Mouse (Mus musculus): Measurements from ENCODE around the gene Fam83e.

The Fam83e gene

DNA sequence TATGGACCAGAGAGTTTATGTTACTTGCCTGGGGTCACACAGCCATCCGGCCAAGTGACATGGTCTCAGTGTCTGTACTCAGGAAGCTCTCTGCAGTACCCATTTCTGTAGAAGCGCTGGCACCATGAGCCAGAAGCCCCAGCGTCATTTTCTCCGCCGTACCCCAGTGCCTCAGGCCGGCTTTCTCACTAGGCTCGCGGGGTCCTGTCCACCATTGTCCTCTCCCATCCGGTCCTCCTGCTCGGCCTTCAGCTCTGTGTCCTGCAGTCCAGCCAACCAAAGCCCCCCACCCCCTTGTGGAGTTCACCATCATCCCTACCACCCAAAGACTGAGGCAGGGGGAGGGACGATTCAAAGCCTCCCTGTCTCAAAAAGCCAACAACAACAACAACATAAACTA is 19.4 kb upstream of the Fam83e start:
- DNase-seq (ENCODE audit: low read depth, low spot score) = no peak

GRCm38 (mm10) chr7:45702316-45702715 is 18.7 kb upstream of the Fam83e start:
- DNase-seq (ENCODE audit: low read depth, low spot score) = no peak

DNA sequence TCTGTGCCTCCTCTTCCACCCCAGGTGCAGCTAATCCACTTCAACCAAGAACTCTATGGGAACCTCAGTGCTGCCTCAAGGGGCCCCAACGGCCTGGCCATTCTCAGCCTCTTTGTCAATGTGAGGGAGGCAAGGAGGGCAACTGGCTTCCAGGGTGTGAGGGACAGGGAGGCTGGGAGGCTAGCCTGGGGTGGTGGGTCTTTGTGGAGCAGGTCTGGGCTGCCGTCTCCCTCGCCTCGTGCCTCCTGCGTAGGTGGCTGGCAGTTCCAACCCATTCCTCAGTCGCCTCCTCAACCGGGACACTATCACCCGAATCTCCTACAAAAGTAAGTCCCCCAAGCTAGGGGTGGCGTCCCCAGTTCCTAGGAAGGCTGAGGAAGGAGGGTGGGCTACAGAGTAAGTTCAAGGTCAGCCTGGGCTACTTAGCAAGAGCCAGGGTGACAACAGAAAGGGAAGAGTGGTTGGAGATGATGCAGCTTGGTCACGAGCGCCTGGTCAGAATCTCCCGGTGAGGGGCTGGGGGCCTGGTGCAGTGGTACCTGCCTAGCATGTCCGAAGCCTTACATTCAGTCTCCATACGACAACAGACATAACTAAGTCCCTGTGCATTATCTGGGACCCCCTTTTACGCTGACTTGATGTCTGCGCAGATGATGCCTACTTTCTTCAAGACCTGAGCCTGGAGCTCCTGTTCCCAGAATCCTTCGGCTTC is 18.0 kb upstream of the Fam83e start:
- no peak for DNase-seq (ENCODE audit: low read depth, low spot score)

- no peak for DNase-seq (ENCODE audit: low read depth, low spot score)
These were observed 17.4 kb upstream of the Fam83e start for GRCm38 (mm10) chr7:45703521-45704033.

DNA sequence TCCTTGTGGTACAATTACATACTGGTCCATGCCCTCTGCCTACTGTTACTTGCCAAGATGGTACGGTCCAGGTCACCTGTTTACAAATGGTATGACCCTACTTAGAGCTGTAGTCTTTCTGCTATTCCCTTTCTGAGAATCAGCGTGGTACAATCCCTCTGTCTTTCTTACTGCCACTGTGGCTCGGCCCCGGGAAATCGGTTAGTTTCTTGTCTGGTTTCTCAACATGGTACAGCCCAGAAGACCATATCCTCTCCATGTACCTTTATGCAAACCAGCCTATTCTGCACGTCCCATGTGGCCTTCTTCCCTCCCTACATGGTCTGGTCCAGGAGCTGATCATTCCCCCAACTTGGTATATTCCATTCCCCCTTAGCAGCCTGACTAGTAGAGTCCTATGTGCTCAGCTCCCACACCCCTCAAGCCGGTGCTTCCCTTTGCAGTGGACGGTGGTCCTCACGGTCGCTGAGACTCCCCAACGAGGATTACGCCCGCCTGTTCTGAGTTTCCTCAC is 16.9 kb upstream of the Fam83e start:
- peak; percentile 91 for DNase-seq (ENCODE audit: low read depth, low spot score)

GRCm38 (mm10) chr7:45704730-45705442 is 16.1 kb upstream of the Fam83e start, which contains the start of gene Dbp:
Dbp (plus strand) TSS chr7:45705088.
- peak; percentile 98 for DNase-seq (ENCODE audit: low read depth, low spot score)

DNA sequence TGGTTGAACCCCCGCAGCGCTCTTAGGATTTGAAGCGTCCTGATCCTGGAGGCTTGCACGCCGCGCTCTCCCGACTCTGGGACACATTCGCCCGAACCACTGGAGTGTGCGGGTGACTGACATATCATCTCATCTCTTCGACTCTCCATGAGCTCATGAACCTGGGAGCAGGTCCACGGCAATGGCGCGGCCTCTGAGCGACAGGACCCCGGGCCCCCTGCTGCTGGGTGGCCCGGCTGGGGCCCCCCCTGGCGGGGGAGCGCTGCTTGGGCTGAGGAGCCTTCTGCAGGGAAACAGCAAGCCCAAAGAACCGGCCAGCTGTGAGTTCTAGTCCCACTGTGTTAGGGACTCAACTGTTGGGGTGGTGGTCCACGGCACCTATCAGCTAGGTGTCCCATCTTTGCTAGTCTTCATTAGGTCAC is 15.6 kb upstream of the Fam83e start:
- DNase-seq (ENCODE audit: low read depth, low spot score) = no peak

DNA sequence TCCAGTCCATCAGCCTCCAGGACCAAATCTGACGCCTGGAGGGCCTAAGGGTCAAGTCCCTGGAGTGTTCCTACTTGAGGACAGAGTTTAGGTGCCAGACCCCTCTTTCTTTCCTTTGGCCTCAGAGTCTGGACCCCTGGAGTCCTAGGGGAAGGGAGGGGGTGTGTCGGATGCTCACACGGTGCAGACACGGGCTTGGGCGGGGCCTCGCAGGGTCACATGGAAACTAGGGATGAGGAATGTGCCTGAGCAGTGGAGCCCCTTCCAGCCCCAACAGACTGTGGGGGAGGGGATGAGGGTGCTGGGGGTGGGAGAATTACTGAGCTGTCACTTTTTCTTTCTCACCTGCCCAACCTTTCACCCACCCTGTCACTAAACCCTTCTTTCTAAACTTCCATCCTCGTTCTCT is 15.1 kb upstream of the Fam83e start:
- DNase-seq (ENCODE audit: low read depth, low spot score) = peak; percentile 65

DNA sequence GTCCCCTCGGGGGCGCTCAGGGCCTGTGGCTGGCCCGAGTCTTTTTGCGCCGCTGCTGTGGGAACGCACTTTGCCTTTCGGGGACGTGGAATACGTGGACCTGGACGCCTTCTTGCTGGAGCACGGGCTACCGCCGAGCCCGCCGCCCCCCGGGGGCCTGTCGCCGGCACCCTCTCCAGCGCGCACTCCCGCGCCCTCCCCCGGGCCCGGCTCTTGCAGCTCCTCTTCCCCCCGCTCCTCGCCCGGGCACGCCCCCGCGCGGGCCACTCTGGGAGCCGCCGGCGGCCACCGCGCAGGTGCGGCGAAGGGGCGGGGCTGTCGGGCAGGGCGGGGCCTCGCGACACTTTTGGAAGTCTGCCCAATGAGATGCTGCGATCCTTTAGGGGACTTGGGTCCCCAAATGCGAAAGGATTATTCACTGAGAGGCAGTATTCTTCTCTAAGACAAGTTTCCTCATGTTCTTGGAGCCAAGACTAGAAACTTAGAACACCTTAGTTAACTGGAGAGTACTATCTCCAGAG is 14.2 kb upstream of the Fam83e start:
- peak; percentile 73 for DNase-seq (ENCODE audit: low read depth, low spot score)

- peak; percentile 93 for DNase-seq (ENCODE audit: low read depth, low spot score)
These were observed 13.5 kb upstream of the Fam83e start for GRCm38 (mm10) chr7:45707375-45707967.

DNA sequence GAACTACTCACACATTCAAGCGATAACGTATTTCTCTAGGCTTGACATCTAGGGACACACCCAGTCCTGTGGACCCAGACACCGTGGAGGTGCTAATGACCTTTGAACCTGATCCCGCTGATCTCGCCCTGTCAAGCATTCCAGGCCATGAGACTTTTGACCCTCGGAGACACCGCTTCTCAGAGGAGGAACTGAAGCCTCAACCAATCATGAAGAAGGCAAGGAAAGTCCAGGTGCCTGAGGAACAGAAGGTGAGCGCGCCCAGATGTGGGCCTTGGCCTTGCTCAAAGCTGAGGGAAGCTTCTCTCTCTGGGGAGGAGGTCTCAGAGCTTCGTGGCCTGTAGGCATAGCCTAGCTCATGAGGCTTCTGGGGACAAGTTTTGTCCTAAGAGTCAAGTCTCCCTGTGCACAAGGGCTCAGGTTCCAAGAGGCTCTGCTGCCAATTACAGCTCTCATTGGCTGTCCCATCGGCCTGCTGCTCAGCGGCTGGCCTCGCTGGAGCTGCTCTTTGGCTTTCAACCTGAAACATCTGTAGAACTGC is 12.7 kb upstream of the Fam83e start:
- no peak for DNase-seq (ENCODE audit: low read depth, low spot score)

DNA sequence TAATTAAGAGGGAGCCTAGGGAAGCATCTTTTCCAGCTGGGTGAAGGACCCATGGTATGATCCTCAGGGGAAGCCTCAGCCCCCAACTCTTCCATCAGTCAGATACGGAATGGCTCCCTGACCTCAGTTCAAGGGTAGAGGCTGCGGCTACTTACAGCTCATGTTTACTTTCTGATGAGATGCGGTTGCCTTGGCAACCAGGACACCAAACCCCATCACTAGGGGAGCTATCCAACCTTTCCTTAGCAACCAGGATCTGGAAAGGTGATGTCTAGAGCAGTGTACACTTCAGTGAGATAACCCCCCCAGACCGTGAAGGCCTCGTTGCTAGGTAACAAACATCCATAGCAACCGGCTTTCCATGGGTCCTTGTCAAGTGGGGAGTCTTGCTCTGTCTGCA is 12.0 kb upstream of the Fam83e start:
- no peak for DNase-seq (ENCODE audit: low read depth, low spot score)

DNA sequence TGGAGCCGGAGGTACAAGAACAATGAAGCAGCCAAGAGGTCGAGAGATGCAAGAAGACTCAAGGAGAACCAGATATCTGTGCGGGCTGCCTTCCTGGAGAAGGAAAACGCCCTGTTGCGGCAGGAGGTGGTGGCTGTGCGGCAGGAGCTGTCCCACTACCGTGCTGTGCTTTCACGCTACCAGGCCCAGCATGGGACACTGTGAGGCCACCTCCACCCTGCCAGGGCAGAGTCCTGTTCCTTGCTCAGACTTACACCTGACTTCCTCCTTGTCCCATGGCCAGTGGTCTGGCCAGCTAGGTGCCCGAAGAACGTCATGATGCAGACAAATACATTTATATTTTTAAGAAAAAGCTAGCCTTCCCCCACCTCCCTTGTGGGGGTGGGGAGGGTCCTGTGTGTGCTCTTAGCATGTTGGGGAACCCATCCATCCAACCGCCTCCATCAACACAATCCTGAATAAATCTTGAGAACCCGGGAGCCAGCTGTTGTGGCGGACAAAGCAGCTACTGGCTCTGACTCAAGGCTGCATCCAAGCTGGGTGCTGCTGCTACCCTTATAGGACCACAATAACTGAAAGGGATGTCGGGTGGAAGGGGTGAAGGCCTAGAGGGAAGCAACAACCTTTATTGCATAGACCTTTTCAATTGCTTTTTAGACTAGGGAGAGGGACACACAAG is 11.2 kb upstream of the Fam83e start:
- DNase-seq (ENCODE audit: low read depth, low spot score) = no peak

- DNase-seq (ENCODE audit: low read depth, low spot score) = no peak
These were observed 10.4 kb upstream of the Fam83e start for GRCm38 (mm10) chr7:45710477-45711191.

DNA sequence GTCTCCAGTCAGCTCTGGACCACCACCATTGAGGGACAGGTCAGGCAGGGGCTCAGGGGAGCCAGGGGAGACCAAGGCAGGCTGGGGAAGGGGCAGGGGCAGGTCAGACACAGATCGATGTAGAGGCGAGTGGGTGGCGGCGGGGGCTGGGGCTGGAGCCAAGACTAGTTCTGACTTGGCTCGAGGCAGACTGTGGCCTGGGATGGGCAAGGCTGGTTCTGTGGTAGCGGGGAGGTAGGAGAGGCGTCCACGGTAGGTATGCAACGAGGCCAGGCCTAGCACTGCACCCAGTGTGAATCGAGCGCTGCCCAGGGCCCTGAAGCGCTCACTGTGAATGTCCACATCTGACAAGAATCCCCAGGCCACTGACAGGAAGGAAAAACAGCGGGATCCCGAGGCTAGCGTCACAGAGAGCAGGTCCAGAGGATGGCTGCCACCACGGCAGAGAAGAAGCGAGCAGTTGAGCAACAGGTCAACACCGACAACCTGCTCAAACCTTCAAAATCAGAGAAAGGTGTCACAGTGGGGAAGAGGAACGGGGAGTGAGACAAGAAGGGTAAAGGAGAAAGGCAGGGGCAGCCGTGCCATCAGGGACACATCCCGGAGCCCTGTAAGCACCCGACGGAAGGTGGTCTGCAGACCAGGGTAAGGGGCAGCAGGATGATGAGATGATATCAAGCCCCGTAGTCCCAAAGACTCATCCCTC is 9.5 kb upstream of the Fam83e start:
- no peak for DNase-seq (ENCODE audit: low read depth, low spot score)

DNA sequence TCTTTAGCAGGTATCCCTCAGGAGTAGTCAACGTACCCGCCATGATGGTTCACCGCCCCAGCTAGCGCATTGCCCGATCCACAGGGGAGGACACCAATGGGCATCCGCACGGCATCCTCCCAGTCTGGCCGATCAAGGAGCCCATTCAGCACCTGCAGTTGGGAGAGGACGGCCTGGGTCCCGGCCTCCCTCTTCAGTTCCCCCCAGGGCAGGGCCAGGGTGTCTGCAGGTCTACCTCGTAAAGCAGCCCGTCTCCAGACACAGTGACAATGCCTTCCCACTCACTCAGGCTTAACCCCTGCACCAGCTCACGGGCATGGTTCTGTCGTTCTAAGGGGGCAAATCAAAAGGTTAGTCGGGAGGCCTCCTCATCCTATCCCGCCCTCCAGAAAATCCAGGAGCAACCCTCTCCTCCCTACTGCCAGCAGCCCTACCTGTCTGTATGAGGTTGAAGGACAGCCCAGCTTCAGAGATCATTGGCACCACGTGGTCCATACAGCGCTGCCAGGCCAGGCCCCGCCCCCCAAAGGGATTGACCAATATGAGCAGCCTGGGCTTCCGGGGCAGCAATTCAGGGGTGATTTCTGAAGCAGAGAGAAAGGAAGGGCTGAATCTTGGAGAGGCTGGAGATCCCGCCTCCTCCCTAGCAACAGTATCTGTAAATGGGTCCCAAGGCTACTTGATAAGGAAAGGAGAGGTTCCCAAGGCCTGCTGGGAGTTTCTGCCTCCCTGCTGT is 8.8 kb upstream of the Fam83e start:
- DNase-seq (ENCODE audit: low read depth, low spot score) = no peak

DNA sequence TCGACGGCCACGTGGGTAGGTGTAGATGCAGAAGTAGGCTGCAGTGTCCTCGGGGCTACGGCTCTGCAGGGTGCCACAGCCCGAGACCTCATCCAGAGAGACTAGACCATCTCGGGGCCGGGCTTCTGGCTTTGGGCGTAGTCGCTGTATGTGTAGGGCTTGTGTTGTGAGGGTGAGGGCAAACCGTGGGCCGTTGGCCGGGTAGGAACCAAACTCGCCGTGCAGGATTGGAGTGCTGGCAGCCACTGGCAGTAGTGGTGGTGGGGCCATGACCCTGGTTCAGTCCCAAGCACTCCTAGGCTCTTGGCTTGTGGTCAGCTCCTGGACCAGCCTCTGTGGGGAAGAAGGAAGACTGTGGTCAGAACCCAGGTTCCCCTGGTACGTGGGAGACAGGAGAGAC is 7.6 kb upstream of the Fam83e start:
- no peak for DNase-seq (ENCODE audit: low read depth, low spot score)

GRCm38 (mm10) chr7:45713881-45714520 is 7.0 kb upstream of the Fam83e start:
- DNase-seq (ENCODE audit: low read depth, low spot score) = no peak

GRCm38 (mm10) chr7:45714630-45715089 is 6.4 kb upstream of the Fam83e start:
- DNase-seq (ENCODE audit: low read depth, low spot score) = no peak
